Mouse (Mus musculus) liver, adult 2 months (tissue): ENCODE data around the gene Wrnip1.

Experiments used
- CTCF ChIP-seq: fragments of 200-500 bp; IDR thresholded peaks from 2 replicates; pipeline ENCODE4 v1.5.1; 2011; ENCODE audit warnings: low read depth, low read length, control low read depth
- POLR2A ChIP-seq: fragments of 200-500 bp; IDR thresholded peaks from 2 replicates; pipeline ENCODE4 v1.6.1; 2011; ENCODE audit warnings: low read length, control low read depth; ENCODE audit not compliant: insufficient read depth; ENCODE audit errors: extremely low read depth

GRCm38 (mm10) chr13:32833237-32833636 is 31.4 kb downstream of the Wrnip1 start:
- TF ChIP-seq CTCF (no peak), POLR2A (no peak)
